Mouse (Mus musculus): ENCODE results near the gene Ypel4. TPM values are rescaled to one million over a fixed set of nuclear protein-coding genes. Genes with fewer than 3 reads are reported as not detected.

Gene Ypel4
- total RNA-seq, 2 experiments from 2014 or later = 0.89 to 1.0 TPM

DNA sequence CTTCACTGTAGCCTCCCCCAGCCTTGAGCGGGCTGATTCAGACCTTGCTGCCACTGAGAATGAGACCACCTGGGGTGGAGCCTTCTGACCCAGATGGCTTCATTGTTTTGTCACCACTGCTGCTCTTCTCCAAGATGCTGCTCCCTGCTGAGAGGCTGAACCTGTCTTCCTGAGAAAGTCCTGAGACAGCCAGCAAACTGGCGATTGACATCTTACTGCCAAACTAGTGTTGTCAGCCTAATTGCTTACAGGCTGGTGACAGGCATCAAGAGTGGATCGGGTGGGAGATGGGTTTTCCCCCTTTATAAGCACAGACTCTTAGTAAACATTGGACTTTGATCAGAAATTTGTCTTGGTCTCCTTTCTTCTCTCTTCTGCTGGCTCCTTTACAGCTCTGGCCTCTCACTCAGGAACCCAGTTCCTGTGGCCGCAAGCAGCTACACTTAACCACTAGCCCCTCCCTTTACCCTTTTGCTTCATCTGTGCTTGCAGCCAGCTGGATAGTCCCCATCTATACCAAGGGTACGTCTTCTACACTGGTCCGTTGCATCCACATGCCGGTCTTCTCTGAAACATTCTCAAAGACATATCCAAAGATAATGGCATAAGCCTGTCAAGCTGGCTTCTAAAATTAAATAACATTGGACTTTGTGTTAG is 23.3 kb downstream of the Ypel4 start:
- intact Hi-C loops (cut with DNase I) = loop anchor here (5.0 kb wide), 1 partner anchor 40 kb away; the partner anchor contains the start of gene Ube2l6
- no peak for DNase-seq

DNA sequence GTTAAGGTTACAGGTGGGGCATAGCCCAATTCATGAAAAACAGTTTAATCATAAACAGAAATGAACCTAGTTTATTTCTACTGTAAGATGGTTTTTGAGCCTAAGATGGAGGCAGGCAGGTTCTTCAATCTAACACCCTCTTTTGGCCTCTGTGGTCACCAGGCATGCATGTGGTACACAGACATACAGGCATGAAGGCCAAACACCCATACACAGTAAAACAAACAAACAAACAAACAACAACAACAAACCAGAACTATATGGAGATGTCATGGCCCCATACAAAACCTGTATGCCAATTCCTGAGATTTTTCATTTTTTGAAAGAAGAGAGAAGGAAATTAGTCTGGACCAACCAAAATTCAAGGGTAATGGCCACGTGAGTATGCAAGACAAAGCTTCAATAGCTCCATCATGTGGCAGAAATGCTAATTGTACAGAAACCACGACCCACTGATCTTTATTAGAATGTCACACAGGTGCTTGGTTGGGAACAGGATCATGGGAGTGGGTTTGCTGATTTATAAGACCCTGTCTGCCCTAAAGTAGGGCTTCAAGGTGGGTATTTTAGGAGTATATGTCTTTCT is 24.8 kb downstream of the Ypel4 start:
- peak; percentile 60 to 81 for DNase-seq
- intact Hi-C loops (cut with DNase I) = loop anchor here (5.0 kb wide), 1 partner anchor 39 kb away; the partner anchor contains the start of gene Ube2l6

DNA sequence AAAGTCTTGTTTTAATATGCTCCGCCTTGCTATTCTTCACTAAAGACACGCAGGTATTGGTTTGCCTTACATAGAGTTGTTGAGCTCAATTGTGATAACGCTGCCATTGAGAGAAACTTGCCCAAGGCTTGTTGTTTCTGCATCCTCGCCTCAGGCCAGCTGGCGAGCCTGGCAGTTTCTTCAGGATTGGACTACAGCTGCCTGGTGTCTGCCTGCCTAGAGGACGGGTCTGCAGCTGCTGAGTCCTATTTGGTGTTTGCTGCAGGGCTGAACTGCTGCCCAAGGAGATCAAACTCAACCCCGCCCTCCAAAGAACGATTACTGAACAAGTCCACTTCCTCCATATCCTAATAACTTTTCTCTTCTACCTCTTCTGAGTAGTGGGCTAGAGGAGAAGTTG is 26.9 kb downstream of the Ypel4 start:
- no peak for DNase-seq
- intact Hi-C loops (cut with DNase I) = no loop called here

DNA sequence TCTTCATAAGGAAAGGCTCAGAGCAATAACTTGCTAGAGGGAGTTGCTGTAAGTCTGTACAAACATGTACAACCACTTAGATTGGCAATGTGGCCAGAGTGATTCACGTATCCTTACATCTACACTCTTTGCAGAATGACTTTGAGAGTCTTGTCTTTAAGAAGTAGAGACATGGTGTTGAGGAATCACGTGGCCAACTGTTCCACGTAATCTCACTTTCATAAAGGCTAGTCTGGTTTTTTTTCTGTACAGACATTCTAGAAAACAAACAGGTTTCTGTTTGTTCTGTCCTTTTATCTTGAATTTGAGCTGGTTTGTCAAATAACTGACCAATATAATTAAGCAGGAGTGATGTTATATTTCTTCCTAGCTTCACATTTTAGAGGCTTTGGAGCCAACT is 27.5 kb downstream of the Ypel4 start:
- intact Hi-C loops (cut with DNase I) = no loop called here

DNA sequence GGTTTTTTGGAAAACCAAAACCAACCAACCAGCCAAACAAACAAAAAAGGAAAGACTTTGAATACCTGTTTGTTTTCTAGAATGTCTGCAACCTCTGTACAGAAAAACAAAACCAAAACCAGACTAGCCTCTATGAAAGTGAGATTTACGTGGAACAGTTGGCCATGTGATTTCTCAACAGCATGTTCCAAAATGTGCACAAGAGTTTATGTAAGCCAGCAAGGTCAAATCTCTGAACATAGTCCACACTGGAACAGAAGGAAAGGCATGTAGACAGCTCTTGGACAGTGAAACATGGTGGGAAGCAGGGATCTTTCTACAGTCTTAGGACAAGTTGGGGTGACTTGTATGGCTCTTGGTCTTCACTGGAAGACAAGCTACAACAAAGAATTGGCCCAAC is 28.0 kb downstream of the Ypel4 start:
- DNase-seq = no peak
- intact Hi-C loops (cut with DNase I) = no loop called here

More for the DNA sequence above, 27.5 kb downstream of the Ypel4 start:
- no peak for DNase-seq

DNA sequence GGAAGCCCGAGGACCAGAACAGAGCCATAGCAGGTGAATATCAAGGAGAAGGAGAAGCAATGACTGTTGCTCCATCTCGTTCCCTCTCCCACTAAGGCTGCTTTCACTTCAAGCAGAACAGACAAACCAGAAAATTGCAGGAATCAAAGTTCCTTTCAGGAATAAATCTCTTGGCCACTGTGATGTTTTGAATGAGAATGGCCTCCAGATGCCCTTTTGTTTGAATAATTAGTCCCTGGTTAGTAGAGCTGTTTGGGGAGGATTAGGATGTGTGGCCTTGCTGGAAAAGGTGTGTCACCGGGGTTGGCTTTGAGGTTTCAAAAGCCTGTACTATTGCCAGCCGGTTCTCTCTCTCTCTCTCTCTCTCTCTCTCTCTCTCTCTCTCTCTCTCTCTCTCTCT is 28.4 kb downstream of the Ypel4 start:
- intact Hi-C loops (cut with DNase I) = no loop called here
- no peak for DNase-seq

DNA sequence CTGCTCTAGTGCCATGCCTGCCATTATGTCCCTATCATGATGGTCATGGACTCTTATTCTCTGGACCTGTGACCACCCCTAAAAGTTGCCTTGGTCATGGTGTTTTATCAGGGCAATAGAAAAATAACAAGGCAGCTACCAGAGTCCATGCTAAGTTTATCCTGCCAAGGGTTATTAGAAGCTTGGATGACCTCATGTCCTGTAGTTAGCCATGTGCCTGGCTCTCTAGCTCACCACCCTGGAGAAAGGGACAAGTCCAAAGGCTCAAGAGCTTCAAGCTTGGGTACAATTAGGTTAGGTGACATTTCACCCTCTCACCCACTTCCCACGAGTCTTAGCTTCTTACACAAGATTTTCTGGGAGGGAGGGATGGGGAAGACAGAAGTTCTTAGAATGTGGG is 29.0 kb downstream of the Ypel4 start:
- intact Hi-C loops (cut with DNase I) = no loop called here

DNA sequence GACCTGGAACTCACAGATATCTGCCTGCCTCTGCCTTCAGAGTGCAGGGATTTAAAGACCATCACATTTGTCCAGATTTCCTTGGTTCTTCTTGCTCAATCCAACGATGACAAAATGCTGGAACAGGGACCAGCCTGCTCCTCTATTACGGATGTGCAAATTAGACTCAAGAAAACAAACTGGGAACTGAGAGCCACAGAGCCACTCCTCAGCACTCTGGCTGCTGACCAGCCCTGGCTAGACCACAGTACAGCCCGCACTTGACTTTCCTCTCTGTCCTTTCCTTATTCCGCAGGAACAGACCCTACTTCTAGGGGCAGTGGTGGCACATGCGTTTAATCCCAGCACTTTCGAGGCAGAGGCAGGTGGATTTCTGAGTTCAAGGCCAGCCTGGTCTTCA is 36.6 kb downstream of the Ypel4 start:
- intact Hi-C loops (cut with DNase I) = no loop called here
- no peak for DNase-seq

More for the DNA sequence above, 29.0 kb downstream of the Ypel4 start:
- DNase-seq = no peak

DNA sequence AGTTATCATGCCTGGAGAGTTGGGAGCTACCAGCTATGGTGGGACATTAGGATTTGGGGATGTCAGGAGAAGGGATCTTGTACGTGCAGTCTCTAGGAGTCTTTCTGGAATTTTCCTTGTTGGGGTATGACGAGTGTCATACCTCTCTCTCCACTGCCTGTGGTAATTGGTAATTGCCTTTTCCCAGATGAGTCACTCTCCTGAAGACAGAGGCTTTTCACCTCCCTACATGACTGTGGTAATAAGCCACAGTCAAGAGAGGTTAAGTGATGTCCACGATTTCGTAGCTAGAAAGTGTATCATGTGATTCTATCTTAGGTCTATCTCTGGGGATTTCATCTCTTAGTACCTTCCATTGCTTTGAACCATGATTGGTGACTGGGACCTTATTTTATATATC is 38.6 kb downstream of the Ypel4 start:
- intact Hi-C loops (cut with DNase I) = no loop called here
- no peak for DNase-seq

DNA sequence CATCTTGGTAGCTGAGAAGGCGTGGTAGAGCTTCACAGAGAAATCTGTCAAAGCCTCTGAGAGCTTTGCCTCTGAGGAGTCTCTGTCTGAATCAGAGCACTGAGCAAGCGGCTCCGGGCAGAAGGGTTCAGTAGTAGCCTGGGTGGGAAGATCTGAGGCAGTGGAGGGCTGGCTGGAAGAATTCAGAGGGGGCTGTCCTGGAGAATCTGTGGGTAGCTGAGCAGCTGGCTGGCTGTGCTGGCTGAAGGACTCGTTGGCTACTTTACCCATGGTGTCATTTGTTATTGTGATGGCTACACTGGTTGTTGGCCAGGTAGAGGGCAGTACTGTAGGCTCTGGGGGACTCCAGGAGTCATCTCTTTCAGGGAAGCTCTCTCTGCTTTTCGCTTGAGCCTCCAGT is 39.3 kb downstream of the Ypel4 start:
- intact Hi-C loops (cut with DNase I) = no loop called here
- DNase-seq = no peak

DNA sequence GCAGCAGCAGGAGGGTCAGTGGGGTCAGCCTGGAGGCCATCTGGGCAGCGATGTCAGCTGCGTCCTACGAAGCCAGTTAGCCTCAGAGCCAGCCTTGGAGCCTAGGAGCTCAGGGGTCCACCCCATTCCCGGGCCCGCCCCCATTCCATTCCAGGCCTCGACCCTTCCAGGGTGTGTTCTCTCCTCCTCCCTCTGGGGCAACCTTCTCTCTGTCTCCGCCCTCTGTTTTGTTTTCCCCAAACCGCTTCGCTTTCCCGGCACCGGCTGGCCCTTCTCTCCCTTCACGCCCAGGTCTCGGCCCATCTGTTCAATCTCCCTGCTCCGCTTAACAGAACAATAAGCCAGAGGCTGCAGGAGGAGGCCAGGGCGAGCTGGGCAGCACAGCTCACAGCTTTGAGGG is 40.9 kb downstream of the Ypel4 start:
- intact Hi-C loops (cut with DNase I) = no loop called here

DNA sequence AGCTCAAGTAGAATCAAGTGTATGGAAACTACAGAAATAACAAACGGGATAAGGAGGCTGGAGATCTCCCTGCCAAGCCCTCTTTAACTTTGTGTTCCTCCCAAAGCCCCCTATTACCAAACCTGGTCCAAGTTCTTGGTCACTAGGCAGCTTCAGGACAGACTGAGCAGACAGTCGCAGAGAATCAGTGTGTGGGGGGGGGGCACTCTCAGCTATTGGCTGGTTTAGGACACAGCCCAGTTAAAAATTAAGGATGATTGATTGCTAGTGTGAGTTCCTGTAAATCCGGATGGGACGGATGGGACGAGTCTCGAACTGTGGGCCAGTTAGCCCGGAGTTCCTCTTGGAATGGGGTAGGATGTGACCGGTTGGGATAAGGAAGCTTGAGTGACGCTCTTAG is 41.4 kb downstream of the Ypel4 start, which contains the start of gene Serping1:
Serping1 (minus strand) TSS at position 204 of the 400 bp plus-strand sequence.
- intact Hi-C loops (cut with DNase I) = no loop called here
- DNase-seq = no peak

More for the DNA sequence above, 40.9 kb downstream of the Ypel4 start:
- peak; percentile 82 to 83 for DNase-seq

DNA sequence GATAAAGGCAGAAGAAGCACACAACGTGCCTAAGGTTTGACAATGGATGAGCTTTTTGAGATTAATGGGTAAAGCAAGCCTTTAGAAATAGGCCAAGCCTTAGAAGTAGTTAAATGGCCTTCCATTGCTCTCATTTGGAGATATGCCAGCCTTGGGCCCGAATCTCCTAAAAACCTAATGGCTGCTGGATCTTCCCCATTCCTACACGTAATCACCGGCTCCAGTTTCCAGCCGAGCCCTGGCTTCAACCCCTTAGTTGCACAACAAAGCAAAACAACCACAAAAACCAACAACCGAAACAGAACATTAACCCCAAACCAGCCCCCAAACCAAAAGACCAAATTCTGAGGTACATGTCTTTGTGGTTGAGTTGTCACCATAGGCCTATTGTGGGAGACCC is 41.8 kb downstream of the Ypel4 start:
- peak; percentile 31 to 32 for DNase-seq
- intact Hi-C loops (cut with DNase I) = no loop called here

DNA sequence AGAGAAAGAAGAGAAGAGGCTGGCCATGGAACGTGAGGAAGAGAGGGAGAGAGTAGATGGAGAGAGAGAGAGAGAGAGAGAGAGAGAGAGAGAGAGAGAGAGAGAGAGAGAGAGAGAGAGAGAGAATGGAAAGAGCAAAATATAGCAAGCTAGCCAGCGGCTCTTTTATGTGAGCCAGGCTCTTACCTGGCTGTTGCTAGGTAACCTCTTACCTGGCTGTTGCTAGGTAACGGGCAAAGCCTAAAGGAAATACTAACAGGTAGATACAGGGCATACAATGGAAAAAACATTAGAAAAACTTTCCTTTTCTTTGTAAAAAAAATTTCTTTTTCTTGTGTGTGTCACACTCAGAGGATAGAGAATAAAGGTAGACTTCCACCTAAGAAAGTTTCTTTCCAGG is 43.8 kb downstream of the Ypel4 start:
- DNase-seq = no peak
- intact Hi-C loops (cut with DNase I) = no loop called here

DNA sequence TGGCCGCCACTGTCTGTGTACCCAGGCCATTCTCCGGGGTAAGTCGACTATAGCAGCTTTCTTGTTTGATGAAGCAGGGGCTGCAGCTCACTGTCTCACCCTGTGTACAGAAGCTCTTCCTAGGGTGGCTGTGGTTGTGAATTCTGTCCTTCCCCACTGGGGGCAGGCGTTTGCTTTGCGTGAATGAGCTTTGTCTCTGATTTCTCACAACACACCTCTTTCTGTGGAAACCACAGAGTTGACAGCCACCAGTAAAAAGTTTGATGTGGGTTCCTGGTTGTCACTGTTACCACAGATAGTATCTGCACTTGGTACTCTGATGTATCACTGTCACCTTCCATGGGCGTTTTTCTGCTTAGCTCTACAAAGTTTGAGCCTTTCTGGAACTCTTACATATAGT is 45.4 kb downstream of the Ypel4 start:
- intact Hi-C loops (cut with DNase I) = no loop called here

DNA sequence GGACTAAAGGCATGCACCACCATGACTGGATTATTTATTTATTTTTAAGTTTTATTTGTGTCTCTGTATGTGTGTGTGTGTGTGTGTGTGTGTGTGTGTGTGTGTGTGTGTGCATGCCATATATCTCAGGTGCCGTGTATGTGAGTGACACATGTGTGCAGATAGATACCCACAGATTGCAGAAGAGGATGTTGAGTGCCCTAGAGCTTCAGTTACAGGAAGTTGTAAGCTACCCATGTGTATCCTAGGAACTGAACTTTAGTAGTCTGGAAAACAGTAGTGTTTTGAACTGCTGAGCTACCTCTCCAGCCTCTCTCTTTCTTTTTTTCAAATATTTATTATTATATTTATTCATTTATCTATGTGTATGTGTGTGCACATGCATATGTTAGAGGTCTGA is 49.5 kb downstream of the Ypel4 start:
- intact Hi-C loops (cut with DNase I) = no loop called here
- DNase-seq = no peak

More for the DNA sequence above, 45.4 kb downstream of the Ypel4 start:
- peak in 1 of 2 experiments; percentile 39 for DNase-seq

DNA sequence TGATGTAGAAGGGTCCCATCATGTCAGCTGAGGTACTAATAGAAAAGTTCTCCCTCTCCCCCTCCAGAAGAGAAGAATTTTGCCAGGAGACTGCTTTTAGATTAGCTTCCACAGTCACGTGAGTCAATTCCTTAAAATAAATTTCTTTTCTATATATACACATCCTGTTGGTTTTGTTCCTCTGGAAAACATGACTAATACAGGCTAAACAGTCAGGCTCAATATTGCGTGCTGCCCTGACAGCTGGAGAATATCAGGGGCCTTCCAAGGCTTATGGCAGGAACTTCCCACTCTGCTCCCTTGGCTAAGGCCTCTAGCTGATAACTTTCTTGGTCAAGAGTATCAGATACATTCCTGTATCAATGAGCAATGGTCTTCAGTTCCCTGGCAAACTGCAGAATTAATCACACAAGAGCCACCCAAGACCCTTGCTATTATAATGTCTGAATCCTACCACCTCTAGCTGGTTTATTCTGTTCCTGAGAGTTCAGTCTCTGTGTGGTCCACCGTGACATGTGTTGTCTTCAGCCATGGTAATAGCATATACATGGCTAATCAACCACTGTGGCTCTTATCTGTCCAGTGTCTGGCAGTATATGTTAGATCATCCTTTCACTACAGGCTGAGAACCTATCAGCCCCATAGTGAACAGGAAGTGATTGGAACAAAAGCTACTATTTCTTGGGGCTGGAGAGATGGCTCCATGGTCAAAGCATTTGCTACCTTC is 50.1 kb downstream of the Ypel4 start:
- intact Hi-C loops (cut with DNase I) = no loop called here
- DNase-seq = peak; percentile 55 to 61

Small RNAs within 50 kb of the gene (microRNA-seq; reads per million reads assigned to microRNA genes)
- 8,670 to 19,894 reads per million in 2 experiments for gene Mir130a

Other genes starting within 250 kb of the Ypel4 start
- 100 to 1,000 TPM; 126 to 129 TPM for gene Ctnnd1, start 83.3 kb upstream of the Ypel4 start, total RNA-seq (2021)
- not detected for gene Btbd18, start 75.0 kb upstream of the Ypel4 start, total RNA-seq (2021)
- 10 to 100 TPM; 59.9 to 60.8 TPM for gene Selenoh, start 63.3 kb upstream of the Ypel4 start, total RNA-seq (2021)
- gene Gm28635, start 56.0 kb upstream of the Ypel4 start, total RNA-seq (2021) = 10 to 100 TPM in 1 of 2 experiments, 1 to 10 TPM in 1; 9.6 to 11.7 TPM
- 10 to 100 TPM; 15.1 to 17.8 TPM for gene Med19, start 55.7 kb upstream of the Ypel4 start, total RNA-seq (2021)
- 100 to 1,000 TPM; 109 to 134 TPM for gene Tmx2, start 54.9 kb upstream of the Ypel4 start, total RNA-seq (2021)
- gene Zdhhc5, start 18.9 kb upstream of the Ypel4 start, total RNA-seq (2021) = 10 to 100 TPM; 66.4 to 72.4 TPM
- 1 to 10 TPM; 7.0 to 8.1 TPM for gene Clp1, start 6.7 kb upstream of the Ypel4 start, total RNA-seq (2021)
- gene Gm19426, start 9.6 kb downstream of the Ypel4 start, total RNA-seq (2021) = 1 to 10 TPM; 3.1 to 3.9 TPM
- gene Serping1, start 41.4 kb downstream of the Ypel4 start, total RNA-seq (2021) = 10 to 100 TPM; 59.2 to 60.4 TPM
- 10 to 100 TPM; 22.3 to 36.8 TPM for gene Ube2l6, start 64.8 kb downstream of the Ypel4 start, total RNA-seq (2021)
- gene Smtnl1, start 88.6 kb downstream of the Ypel4 start, total RNA-seq (2021) = under 1 TPM in 1 of 2 experiments, not detected in 1; 0.14 TPM
- gene Timm10, start 92.9 kb downstream of the Ypel4 start, total RNA-seq (2021) = 100 to 1,000 TPM; 122 to 124 TPM
- gene Slc43a1, start 104.8 kb downstream of the Ypel4 start, total RNA-seq (2021) = 1 to 10 TPM; 2.2 to 3.4 TPM
- 1 to 10 TPM; 4.0 to 8.0 TPM for gene Rtn4rl2, start 152.7 kb downstream of the Ypel4 start, total RNA-seq (2021)
- 100 to 1,000 TPM in 1 of 2 experiments, 10 to 100 TPM in 1; 53.0 to 109 TPM for gene Slc43a3, start 202.5 kb downstream of the Ypel4 start, total RNA-seq (2021)
- under 1 TPM in 1 of 2 experiments, not detected in 1; 0.55 TPM for gene Prg2, start 246.4 kb downstream of the Ypel4 start, total RNA-seq (2021)

Measured in heart, postnatal 10 days (tissue).